Mouse (Mus musculus): ENCODE results near the gene Atf6.

Gene Atf6

DNA sequence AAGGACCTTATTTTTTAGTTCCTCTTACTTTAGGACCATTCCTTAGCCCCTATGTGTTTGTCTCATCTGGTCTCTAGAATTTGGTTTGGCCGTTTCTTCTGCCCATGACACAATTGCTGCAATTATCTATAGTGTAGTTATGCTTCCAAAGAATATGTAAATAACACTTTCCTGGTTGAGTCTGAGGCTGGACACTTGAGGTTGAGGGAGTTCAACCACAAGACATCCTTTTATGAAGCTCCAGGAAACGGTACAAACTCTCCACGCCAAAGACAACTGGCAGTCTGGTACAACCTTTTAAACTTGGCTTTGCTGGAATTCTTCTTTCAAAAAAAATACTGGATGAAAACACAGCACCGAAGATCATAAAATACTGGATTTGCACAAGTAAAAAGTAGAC, 94.1 kb downstream of the Atf6 start:
- DNase-seq (ENCODE audit: low read depth, low spot score), result no peak

DNA sequence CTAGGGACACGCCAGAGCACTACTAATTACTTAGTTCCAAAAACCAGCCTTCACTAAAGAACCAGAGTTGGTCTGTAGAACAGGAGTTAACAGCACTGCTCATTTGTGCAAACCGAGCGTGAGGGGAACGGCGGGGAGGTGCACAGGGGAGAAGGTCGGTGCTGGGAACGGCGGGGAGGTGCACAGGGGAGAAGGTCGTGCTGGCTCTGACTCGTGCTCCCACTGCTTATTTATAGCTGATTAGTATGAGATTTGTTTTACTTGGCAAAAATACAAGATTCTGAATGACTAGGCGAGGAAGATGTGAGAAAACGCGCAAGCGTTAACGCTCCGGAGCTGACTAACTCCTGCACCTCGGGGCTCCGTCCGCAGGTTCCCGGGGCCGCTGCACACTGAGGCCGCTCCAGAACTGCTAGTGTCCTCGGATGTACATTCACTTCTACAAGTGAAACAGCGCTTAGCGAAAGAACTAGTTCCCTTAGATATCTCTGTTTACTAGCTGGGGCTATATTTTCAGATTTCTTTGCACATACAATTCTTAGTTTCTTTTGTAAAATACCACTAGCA, 96.1 kb downstream of the Atf6 start:
- DNase-seq (ENCODE audit: low read depth, low spot score), result no peak

GRCm38 (mm10) chr1:170770691-170771090, 96.9 kb downstream of the Atf6 start:
- no peak for DNase-seq (ENCODE audit: low read depth, low spot score)

DNA sequence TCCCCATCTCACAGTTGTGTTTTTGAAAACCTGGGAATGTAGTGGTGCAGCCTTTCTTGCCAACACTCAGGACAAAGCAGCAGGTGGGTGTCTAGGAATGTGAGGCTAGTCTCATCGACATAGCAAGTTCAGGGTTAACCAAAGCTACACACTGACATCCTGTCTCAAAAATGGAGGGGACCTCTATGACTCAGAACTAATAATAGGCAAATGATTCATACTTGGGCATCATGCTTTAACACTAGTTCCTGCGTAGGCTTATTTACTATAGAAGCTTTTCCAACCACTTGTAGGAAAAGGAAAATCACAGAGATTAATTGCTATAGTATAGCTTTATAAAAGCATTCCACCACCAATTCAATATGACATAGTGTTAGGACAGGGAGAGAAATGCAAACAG, 100.6 kb downstream of the Atf6 start:
- DNase-seq (ENCODE audit: low read depth, low spot score), result no peak

- no peak for DNase-seq (ENCODE audit: low read depth, low spot score)
These were observed 102.8 kb downstream of the Atf6 start for GRCm38 (mm10) chr1:170764798-170765197.

GRCm38 (mm10) chr1:170761634-170762033, 105.9 kb downstream of the Atf6 start:
- DNase-seq (ENCODE audit: low read depth, low spot score), result no peak

- no peak for DNase-seq (ENCODE audit: low read depth, low spot score)
These were observed 114.0 kb downstream of the Atf6 start for GRCm38 (mm10) chr1:170753597-170753996.

GRCm38 (mm10) chr1:170751797-170752196, 115.8 kb downstream of the Atf6 start:
- peak; percentile 51 for DNase-seq (ENCODE audit: low read depth, low spot score)

DNA sequence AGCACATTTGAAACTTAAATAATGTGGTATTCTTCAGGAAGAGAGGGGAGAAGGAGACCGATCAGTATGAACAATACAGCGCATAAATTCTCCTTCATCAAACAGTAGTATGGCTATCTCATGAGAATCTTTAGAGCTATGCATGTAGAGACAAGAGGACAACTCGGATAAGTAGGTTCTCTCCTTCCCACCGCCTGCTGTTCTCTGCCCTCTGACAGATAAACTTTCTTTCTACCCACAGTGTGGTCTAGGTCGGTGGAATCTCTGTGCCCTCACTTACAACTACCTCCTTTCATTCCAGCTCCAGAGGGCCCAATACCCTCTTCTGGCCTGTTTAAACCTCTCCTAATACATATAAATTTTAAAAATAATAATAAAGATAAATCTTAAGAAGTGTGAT, 121.0 kb downstream of the Atf6 start:
- DNase-seq (ENCODE audit: low read depth, low spot score), result no peak

GRCm38 (mm10) chr1:170741497-170742246, 125.9 kb downstream of the Atf6 start:
- no peak for DNase-seq (ENCODE audit: low read depth, low spot score)

GRCm38 (mm10) chr1:170734866-170735265, 132.7 kb downstream of the Atf6 start:
- DNase-seq (ENCODE audit: low read depth, low spot score), result no peak

DNA sequence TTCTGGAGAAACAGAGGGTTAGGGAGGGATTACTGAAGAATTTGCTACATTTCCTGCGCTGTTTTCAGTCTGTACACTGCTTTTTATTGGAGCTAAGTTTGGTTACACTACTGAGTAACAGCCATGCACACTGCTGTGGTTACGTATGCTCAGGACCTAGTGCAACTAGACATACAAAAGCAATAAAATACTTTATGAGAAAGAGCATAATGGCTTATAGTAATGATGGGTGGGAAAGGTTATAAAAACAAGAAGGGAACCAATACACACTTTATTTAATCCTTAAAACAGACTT, 135.0 kb downstream of the Atf6 start:
- no peak for DNase-seq (ENCODE audit: low read depth, low spot score)

DNA sequence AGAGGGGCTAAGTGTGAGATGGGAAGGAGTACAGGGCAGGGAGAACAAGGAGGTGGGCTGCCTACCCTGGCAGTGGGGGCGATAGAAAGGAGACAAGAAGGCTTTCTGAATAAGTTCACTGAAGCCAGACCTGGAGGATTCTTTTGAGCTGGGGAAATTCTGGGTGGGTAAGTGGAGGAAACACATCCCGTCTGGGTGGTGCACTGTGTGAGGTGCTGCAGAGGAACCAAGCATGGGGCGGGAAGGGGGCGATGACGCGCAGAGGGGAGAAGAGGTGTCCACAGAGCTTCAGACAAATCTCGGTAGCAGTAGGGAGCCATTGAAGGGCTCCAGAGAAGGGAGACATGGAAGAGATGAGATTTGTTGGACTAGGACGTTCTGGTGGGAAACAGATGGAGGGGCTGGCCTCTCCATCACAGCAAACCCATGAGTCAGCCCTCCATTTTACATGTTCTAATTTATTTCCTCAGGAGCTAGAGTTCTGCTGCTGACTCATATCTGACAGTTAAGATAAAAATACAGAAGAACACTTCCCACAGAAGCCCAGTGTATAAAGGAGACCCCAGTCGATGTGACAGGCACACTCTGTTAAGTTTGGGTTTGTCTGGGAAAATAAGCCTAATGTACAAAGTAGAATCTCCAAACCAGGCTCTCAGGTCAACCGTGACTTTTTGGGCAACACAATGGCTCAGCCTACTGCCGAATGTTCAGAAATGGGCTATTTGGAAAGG, 135.5 kb downstream of the Atf6 start:
- DNase-seq (ENCODE audit: low read depth, low spot score), result peak; percentile 79

- DNase-seq (ENCODE audit: low read depth, low spot score), result no peak
These were observed 138.2 kb downstream of the Atf6 start for GRCm38 (mm10) chr1:170729267-170729962.

GRCm38 (mm10) chr1:170728524-170728923, 139.0 kb downstream of the Atf6 start:
- DNase-seq (ENCODE audit: low read depth, low spot score), result no peak

GRCm38 (mm10) chr1:170721560-170721959, 146.0 kb downstream of the Atf6 start:
- DNase-seq (ENCODE audit: low read depth, low spot score), result peak; percentile 54

DNA sequence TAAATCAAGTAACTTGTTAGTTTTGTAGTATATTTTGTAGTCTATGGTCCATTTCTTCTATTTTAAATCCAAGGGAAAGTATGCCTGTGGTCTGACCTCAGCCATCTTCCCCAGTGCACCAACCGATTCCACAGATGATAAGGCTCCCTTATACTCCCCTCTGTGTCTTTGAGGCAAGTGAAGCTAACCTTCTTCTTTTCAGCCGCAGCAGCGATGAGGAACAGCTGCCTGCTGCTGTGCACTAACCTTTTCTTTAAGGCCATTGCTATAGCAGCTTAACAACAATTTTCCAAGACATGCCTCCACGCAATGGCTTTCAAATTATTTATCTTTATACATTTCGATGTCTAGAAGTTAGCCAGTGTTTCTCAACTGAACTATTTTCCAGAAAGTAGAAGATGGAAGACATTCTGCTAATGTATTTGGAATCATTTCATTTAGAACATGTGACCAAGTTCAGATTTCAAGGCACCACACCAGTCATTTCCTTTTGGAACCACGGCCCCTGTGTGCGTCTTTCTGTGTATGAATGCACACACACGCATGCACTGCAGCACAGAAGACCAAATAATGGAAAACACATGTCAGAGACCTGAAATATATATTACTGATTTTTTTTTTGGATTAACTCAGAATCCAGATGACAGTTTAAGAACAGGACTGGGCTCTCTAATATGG, 149.3 kb downstream of the Atf6 start:
- DNase-seq (ENCODE audit: low read depth, low spot score), result no peak

DNA sequence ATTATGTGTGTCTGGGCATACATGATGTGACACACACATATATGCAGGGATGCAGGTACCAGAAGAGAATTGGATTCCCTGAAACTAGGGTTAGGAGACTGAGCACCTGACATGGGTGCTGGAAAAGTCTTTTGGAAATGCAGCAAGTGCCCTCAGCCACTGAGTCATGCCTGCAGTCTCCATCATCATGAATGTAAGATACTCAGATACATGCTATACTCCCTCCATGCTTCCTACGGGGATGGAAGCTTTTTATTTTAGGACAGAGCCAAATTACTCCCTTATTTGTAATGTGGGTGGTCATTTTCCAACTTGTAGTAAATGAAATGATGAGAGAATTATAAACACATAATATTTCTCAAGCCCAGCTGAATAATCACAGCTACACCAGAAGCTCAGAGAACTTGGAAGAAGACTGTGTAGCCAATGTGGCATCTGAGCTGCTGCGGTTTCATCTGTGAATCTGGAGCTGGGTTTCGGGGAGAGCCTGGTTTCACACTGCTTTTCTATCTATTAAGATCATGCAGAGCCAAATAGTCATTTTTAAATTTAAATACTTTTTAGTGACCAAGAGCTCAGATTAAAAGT, 150.2 kb downstream of the Atf6 start:
- DNase-seq (ENCODE audit: low read depth, low spot score), result no peak

GRCm38 (mm10) chr1:170711731-170712130, 155.8 kb downstream of the Atf6 start:
- no peak for DNase-seq (ENCODE audit: low read depth, low spot score)

GRCm38 (mm10) chr1:170709969-170710368, 157.6 kb downstream of the Atf6 start:
- DNase-seq (ENCODE audit: low read depth, low spot score), result no peak

DNA sequence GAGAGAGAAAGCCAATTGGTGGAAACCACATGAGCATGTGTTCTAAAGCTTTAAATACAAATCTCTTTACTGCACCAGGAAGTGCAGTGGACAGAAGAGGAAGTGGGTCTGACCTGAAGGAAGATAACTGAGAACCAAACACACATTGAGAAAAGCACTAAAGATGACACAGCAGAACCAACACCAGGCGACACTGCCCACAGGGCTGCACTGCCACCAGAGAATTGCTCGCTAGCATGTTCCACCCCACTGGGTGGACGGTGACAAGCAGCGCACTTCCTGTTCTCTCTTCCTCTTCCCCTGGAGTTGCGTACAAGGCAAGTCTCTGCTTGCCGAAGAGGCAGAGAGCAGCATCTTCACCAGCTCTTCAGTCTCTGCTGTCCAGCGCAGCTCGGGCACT, 158.1 kb downstream of the Atf6 start:
- peak; percentile 43 for DNase-seq (ENCODE audit: low read depth, low spot score)
